Mouse (Mus musculus): ENCODE results near the gene Olfr788. TPM values are rescaled to one million over a fixed set of nuclear protein-coding genes. Genes with fewer than 3 reads are reported as not detected.

The Olfr788 gene
- not detected for polyA plus RNA-seq (2012; fragmentation: generic; extraction: Trizol)

DNA sequence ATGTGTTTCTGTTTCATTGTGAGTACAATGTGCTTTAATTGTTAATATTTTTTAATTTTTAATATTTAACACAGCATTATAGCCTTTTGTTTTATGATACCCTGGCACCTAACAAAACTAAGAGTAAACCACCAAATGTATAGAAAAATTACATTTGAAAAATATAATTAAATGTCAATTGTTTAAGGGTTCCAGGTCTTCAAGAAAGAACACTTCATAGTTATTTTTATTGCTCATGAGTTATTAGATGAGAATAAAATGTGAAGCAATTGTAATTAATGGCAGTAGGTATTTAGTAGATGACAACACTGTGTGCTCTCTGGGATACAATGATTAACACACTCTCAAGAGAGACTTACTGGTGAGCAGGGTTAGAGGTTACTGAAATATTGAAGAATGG is at the start of gene Olfr788:
TSS of gene Olfr788 (plus strand) at position 301 of the 400 bp plus-strand sequence.
- TF ChIP-seq MYOG (IDR thresholded peaks at IDR 0.05; ENCODE audit: control insufficient read depth in 1 of 3, insufficient read depth in 1 of 3, insufficient read length in 2 of 3, low read depth in 2 of 3): no peak
- TF ChIP-seq USF1 (IDR thresholded peaks at IDR 0.05; ENCODE audit: low read depth): no peak
- no peak for TF ChIP-seq POLR2AphosphoS2 (IDR thresholded peaks at IDR 0.05; ENCODE audit: insufficient read length, low read depth)
- TF ChIP-seq TCF12 (IDR thresholded peaks at IDR 0.05; ENCODE audit: insufficient read depth, poor library complexity, severe bottlenecking): no peak
- TF ChIP-seq REST (IDR thresholded peaks at IDR 0.05; ENCODE audit: insufficient read depth, insufficient read length): no peak
- TF ChIP-seq E2F4 (IDR thresholded peaks at IDR 0.05; ENCODE audit: insufficient read depth): no peak
- no peak for TF ChIP-seq MAX (IDR thresholded peaks at IDR 0.05; ENCODE audit: low read depth)
- no peak for TF ChIP-seq POLR2A (IDR thresholded peaks at IDR 0.05; ENCODE audit: insufficient read length, low read depth)
- no peak for TF ChIP-seq TCF3 (IDR thresholded peaks at IDR 0.05; ENCODE audit: insufficient read length, low read depth)

DNA sequence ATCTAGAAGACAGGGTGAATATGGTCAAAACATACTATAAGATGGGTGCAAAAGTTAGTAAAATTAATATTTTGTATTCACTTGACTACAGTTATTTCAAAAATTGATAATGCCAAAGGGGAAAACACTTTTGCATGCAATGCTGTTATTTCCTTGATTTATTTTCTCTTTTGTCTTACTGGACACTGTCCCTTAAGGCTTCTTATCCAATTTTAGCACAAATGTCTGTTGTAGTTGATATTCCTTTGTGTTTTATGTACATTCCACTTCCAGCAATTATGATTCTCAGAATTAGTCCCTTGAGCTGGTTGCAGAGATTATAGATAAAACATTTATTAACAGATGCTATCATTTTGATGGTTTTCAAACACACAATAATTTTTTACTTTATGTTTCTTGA is 43.8 kb upstream of the Olfr788 start, which contains the start of gene Olfr786:
TSS of gene Olfr786 (plus strand) at position 301 of the 400 bp plus-strand sequence.
- Histone ChIP-seq H3ac (ENCODE audit: control insufficient read depth, insufficient read length) (no peak within 1 kb of the TSS), H3K36me3 (ENCODE audit: control insufficient read depth, insufficient read depth) (no peaks in the 10 kb centered on the region), H3K27me3 (ENCODE audit: control insufficient read depth, insufficient read depth, insufficient read length) (no peaks in the 10 kb centered on the region), H3K4me3 (no peak within 1 kb of the TSS), H3K79me2 (ENCODE audit: control insufficient read depth, insufficient read depth) (no peaks in the 10 kb centered on the region), H3K4me2 (ENCODE audit: low read depth) (no peak within 1 kb of the TSS)
- TF ChIP-seq USF1 (IDR thresholded peaks at IDR 0.05; ENCODE audit: low read depth): no peak
- TF ChIP-seq REST (IDR thresholded peaks at IDR 0.05; ENCODE audit: insufficient read depth, insufficient read length): no peak
- no peak for TF ChIP-seq E2F4 (IDR thresholded peaks at IDR 0.05; ENCODE audit: insufficient read depth)
- no peak for TF ChIP-seq MAX (IDR thresholded peaks at IDR 0.05; ENCODE audit: low read depth)
- TF ChIP-seq CEBPB (IDR thresholded peaks at IDR 0.05; ENCODE audit: insufficient read depth, poor library complexity, severe bottlenecking): no peak
- no peak for TF ChIP-seq TCF12 (IDR thresholded peaks at IDR 0.05; ENCODE audit: insufficient read depth, poor library complexity, severe bottlenecking)
- no peak for TF ChIP-seq MYOG (IDR thresholded peaks at IDR 0.05; ENCODE audit: control insufficient read depth in 1 of 3, insufficient read depth in 1 of 3, insufficient read length in 2 of 3, low read depth in 2 of 3)
- no peak for TF ChIP-seq TCF3 (IDR thresholded peaks at IDR 0.05; ENCODE audit: insufficient read length, low read depth)
- no peak for TF ChIP-seq SRF (IDR thresholded peaks at IDR 0.05; ENCODE audit: control insufficient read depth, insufficient read length, low read depth)
- TF ChIP-seq POLR2A (IDR thresholded peaks at IDR 0.05; ENCODE audit: insufficient read length, low read depth): no peak
- TF ChIP-seq MYOD1 (IDR thresholded peaks at IDR 0.05; ENCODE audit: control insufficient read depth in 1 of 3, insufficient read length in 2 of 3, low read depth in 2 of 3): no peak
- no peak for TF ChIP-seq POLR2AphosphoS2 (IDR thresholded peaks at IDR 0.05; ENCODE audit: insufficient read length, low read depth)

More for the DNA sequence above, at the start of gene Olfr788:
- no peaks in the 10 kb centered on the region for H3K27me3 ChIP-seq (ENCODE audit: control insufficient read depth, insufficient read depth, insufficient read length)
- no peaks in the 10 kb centered on the region for H3K79me2 ChIP-seq (ENCODE audit: control insufficient read depth, insufficient read depth)
- no peaks in the 10 kb centered on the region for H3K36me3 ChIP-seq (ENCODE audit: control insufficient read depth, insufficient read depth)
- H3K4me2 ChIP-seq (ENCODE audit: low read depth): no peak within 1 kb of the TSS
- no peak within 1 kb of the TSS for H3ac ChIP-seq (ENCODE audit: control insufficient read depth, insufficient read length)
- no peak within 1 kb of the TSS for H3K4me3 ChIP-seq

DNA sequence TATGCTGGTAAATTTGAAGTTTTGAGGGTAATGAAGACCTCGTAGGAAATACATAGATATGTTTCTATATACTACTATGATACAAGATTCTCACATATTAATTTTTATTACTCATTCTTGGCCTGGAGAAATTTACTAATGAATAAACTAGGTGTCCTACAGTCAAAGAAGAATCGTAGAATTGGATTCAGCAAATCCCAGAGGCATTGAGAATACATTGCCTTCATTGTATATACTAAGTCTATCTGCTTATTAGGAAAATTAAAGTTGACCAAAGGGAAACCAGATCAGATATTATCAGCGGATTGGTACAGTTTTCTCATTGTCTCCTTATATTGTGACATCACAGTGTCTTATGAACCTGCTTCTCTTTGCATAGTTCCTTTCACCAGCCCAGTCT is 9.2 kb upstream of the Olfr788 start, which contains the start of gene Olfr787:
TSS of gene Olfr787 (plus strand) at position 301 of the 400 bp plus-strand sequence.
- no peak for TF ChIP-seq SRF (IDR thresholded peaks at IDR 0.05; ENCODE audit: control insufficient read depth, insufficient read length, low read depth)
- no peak for TF ChIP-seq POLR2AphosphoS2 (IDR thresholded peaks at IDR 0.05; ENCODE audit: insufficient read length, low read depth)
- TF ChIP-seq MYOD1 (IDR thresholded peaks at IDR 0.05; ENCODE audit: control insufficient read depth in 1 of 3, insufficient read length in 2 of 3, low read depth in 2 of 3): no peak
- TF ChIP-seq TCF3 (IDR thresholded peaks at IDR 0.05; ENCODE audit: insufficient read length, low read depth): no peak
- no peak for TF ChIP-seq POLR2A (IDR thresholded peaks at IDR 0.05; ENCODE audit: insufficient read length, low read depth)
- no peak for TF ChIP-seq MAX (IDR thresholded peaks at IDR 0.05; ENCODE audit: low read depth)
- TF ChIP-seq CEBPB (IDR thresholded peaks at IDR 0.05; ENCODE audit: insufficient read depth, poor library complexity, severe bottlenecking): no peak
- no peak for TF ChIP-seq USF1 (IDR thresholded peaks at IDR 0.05; ENCODE audit: low read depth)
- TF ChIP-seq MYOG (IDR thresholded peaks at IDR 0.05; ENCODE audit: control insufficient read depth in 1 of 3, insufficient read depth in 1 of 3, insufficient read length in 2 of 3, low read depth in 2 of 3): no peak
- no peak for TF ChIP-seq REST (IDR thresholded peaks at IDR 0.05; ENCODE audit: insufficient read depth, insufficient read length)
- no peak for TF ChIP-seq E2F4 (IDR thresholded peaks at IDR 0.05; ENCODE audit: insufficient read depth)
- H3K27me3 ChIP-seq (ENCODE audit: control insufficient read depth, insufficient read depth, insufficient read length): no peaks in the 10 kb centered on the region
- no peak within 1 kb of the TSS for H3K4me3 ChIP-seq
- H3K4me2 ChIP-seq (ENCODE audit: low read depth): no peak within 1 kb of the TSS
- H3ac ChIP-seq (ENCODE audit: control insufficient read depth, insufficient read length): no peak within 1 kb of the TSS
- no peaks in the 10 kb centered on the region for H3K79me2 ChIP-seq (ENCODE audit: control insufficient read depth, insufficient read depth)
- H3K36me3 ChIP-seq (ENCODE audit: control insufficient read depth, insufficient read depth): no peaks in the 10 kb centered on the region

DNA sequence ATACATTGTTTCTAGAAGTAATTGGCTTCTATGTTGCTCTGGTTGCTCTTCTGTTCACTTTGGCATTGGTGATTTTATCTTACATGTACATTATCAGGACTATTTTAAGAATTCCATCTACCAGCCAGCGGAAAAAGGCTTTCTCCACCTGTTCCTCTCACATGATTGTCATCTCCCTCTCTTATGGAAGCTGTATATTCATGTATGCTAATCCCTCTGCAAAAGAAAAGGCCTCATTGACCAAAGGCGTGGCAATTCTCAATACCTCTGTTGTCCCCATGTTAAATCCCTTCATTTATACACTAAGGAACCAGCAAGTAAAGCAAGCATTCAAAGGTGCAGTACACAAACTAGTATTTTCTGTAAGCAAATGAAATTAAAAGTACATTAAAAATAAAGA is 2.5 kb downstream of the Olfr788 start:
- Histone ChIP-seq H3K79me2 (ENCODE audit: control insufficient read depth, insufficient read depth) (no peaks in the 10 kb centered on the region), H3K4me3 (no peak overlapping the region), H3K36me3 (ENCODE audit: control insufficient read depth, insufficient read depth) (no peaks in the 10 kb centered on the region), H3K27me3 (ENCODE audit: control insufficient read depth, insufficient read depth, insufficient read length) (no peaks in the 10 kb centered on the region), H3K4me2 (ENCODE audit: low read depth) (no peak overlapping the region), H3ac (ENCODE audit: control insufficient read depth, insufficient read length) (no peak overlapping the region)
- TF ChIP-seq POLR2AphosphoS2 (IDR thresholded peaks at IDR 0.05; ENCODE audit: insufficient read length, low read depth): no peak
- no peak for TF ChIP-seq SRF (IDR thresholded peaks at IDR 0.05; ENCODE audit: control insufficient read depth, insufficient read length, low read depth)
- no peak for TF ChIP-seq MYOG (IDR thresholded peaks at IDR 0.05; ENCODE audit: control insufficient read depth in 1 of 3, insufficient read depth in 1 of 3, insufficient read length in 2 of 3, low read depth in 2 of 3)
- TF ChIP-seq MYOD1 (IDR thresholded peaks at IDR 0.05; ENCODE audit: control insufficient read depth in 1 of 3, insufficient read length in 2 of 3, low read depth in 2 of 3): no peak
- no peak for TF ChIP-seq CEBPB (IDR thresholded peaks at IDR 0.05; ENCODE audit: insufficient read depth, poor library complexity, severe bottlenecking)
- TF ChIP-seq POLR2A (IDR thresholded peaks at IDR 0.05; ENCODE audit: insufficient read length, low read depth): no peak
- no peak for TF ChIP-seq USF1 (IDR thresholded peaks at IDR 0.05; ENCODE audit: low read depth)
- TF ChIP-seq MAX (IDR thresholded peaks at IDR 0.05; ENCODE audit: low read depth): no peak
- no peak for TF ChIP-seq TCF12 (IDR thresholded peaks at IDR 0.05; ENCODE audit: insufficient read depth, poor library complexity, severe bottlenecking)
- TF ChIP-seq TCF3 (IDR thresholded peaks at IDR 0.05; ENCODE audit: insufficient read length, low read depth): no peak
- no peak for TF ChIP-seq REST (IDR thresholded peaks at IDR 0.05; ENCODE audit: insufficient read depth, insufficient read length)
- TF ChIP-seq E2F4 (IDR thresholded peaks at IDR 0.05; ENCODE audit: insufficient read depth): no peak
